Mouse (Mus musculus): ENCODE measurements around the gene Sh3bp2.

- TF ChIP-seq POLR2A (IDR thresholded peaks at IDR 0.05; ENCODE audit: borderline replicate concordance, control insufficient read depth, low read depth, low read length) (no peak), CTCF (IDR thresholded peaks at IDR 0.05; ENCODE audit: control insufficient read depth, insufficient read depth, low read length) (no peak)
These were observed 78.9 kb downstream of the Sh3bp2 start for GRCm38 (mm10) chr5:34604576-34604975.
